Mouse (Mus musculus) embryonic fibroblast, embryonic 13.5 days (primary cell): ENCODE results near the gene Kcnd3. TPM values are rescaled to one million over a fixed set of nuclear protein-coding genes. Genes with fewer than 3 reads are reported as not detected.

Source experiments
- H3K27ac ChIP-seq: 2 replicates; pipeline ENCODE4 v1.5.1; 2012; ENCODE audit warnings: low read length, control low read depth, inconsistent platforms; ENCODE audit not compliant: insufficient read depth
- H3K4me1 ChIP-seq: 2 replicates; pipeline ENCODE4 v1.6.1; 2011; ENCODE audit warnings: low read length; ENCODE audit not compliant: control insufficient read depth, insufficient read depth
- H3K4me3 ChIP-seq: 2 replicates; pipeline ENCODE4 v1.5.1; 2011; ENCODE audit warnings: mild to moderate bottlenecking, control low read depth, low read length; ENCODE audit not compliant: insufficient read depth
- CTCF ChIP-seq: IDR thresholded peaks from 2 replicates; pipeline ENCODE4 v1.5.1; 2011; ENCODE audit warnings: mild to moderate bottlenecking, control low read depth, low read length, moderate library complexity, borderline replicate concordance; ENCODE audit not compliant: insufficient read depth
- POLR2A ChIP-seq: IDR thresholded peaks from 2 replicates; pipeline ENCODE4 v1.6.1; 2011; ENCODE audit warnings: low read depth, mild to moderate bottlenecking, control low read depth, low read length, moderate library complexity
- polyA plus RNA-seq: library from polyadenylated mRNA; stranded (reverse); fragments of >200 nt; gene quantifications from 2 replicates; pipeline ENCODE4 v1.2.4, GENCODE M21; 2011; ENCODE audit warnings: low read depth; ENCODE audit not compliant: missing spikeins, insufficient read length

Kcnd3 gene
- polyA plus RNA-seq, 1 experiment, result 0.25 TPM

- TF ChIP-seq CTCF, result no peak
- TF ChIP-seq POLR2A, result no peak
- Histone ChIP-seq H3K4me3 (no peak overlapping the region), H3K4me1 (no peaks in the 10 kb centered on the region), H3K27ac (no peak overlapping the region)
Measured at GRCm38 (mm10) chr3:105489607-105490006, 37.5 kb downstream of the Kcnd3 start.

- Histone ChIP-seq H3K4me1 (no peaks in the 10 kb centered on the region), H3K27ac (no peak overlapping the region), H3K4me3 (no peak overlapping the region)
- TF ChIP-seq CTCF (no peak), POLR2A (no peak)
Measured at GRCm38 (mm10) chr3:105494886-105495285, 42.8 kb downstream of the Kcnd3 start.

GRCm38 (mm10) chr3:105496216-105496615 is 44.1 kb downstream of the Kcnd3 start:
- Histone ChIP-seq H3K27ac (no peak overlapping the region), H3K4me3 (no peak overlapping the region), H3K4me1 (no peaks in the 10 kb centered on the region)
- no peak for TF ChIP-seq CTCF
- no peak for TF ChIP-seq POLR2A

GRCm38 (mm10) chr3:105496935-105497334 is 44.8 kb downstream of the Kcnd3 start:
- H3K4me1 ChIP-seq, result no peaks in the 10 kb centered on the region
- H3K27ac ChIP-seq, result no peak overlapping the region
- TF ChIP-seq CTCF, result no peak
- no peak for TF ChIP-seq POLR2A
- no peak overlapping the region for H3K4me3 ChIP-seq

GRCm38 (mm10) chr3:105501071-105501470 is 48.9 kb downstream of the Kcnd3 start:
- no peak overlapping the region for H3K4me3 ChIP-seq
- no peaks in the 10 kb centered on the region for H3K4me1 ChIP-seq
- TF ChIP-seq POLR2A, result no peak
- no peak for TF ChIP-seq CTCF

GRCm38 (mm10) chr3:105504272-105504671 is 52.1 kb downstream of the Kcnd3 start:
- no peak overlapping the region for H3K27ac ChIP-seq
- H3K4me1 ChIP-seq, result no peaks in the 10 kb centered on the region
- TF ChIP-seq CTCF (no peak), POLR2A (no peak)
- H3K4me3 ChIP-seq, result no peak overlapping the region

More at GRCm38 (mm10) chr3:105501071-105501470, 48.9 kb downstream of the Kcnd3 start:
- H3K27ac ChIP-seq, result no peak overlapping the region

GRCm38 (mm10) chr3:105505161-105505872 is 53.2 kb downstream of the Kcnd3 start:
- Histone ChIP-seq H3K4me1 (no peaks in the 10 kb centered on the region), H3K27ac (no peak overlapping the region), H3K4me3 (no peak overlapping the region)
- TF ChIP-seq CTCF, result no peak
- TF ChIP-seq POLR2A, result no peak

- Histone ChIP-seq H3K27ac (no peak overlapping the region), H3K4me3 (no peak overlapping the region), H3K4me1 (no peaks in the 10 kb centered on the region)
- TF ChIP-seq POLR2A (no peak), CTCF (no peak)
Measured at GRCm38 (mm10) chr3:105505873-105506170, 53.7 kb downstream of the Kcnd3 start.

- no peak overlapping the region for H3K27ac ChIP-seq
- TF ChIP-seq CTCF (no peak), POLR2A (no peak)
- H3K4me1 ChIP-seq, result no peaks in the 10 kb centered on the region
- no peak overlapping the region for H3K4me3 ChIP-seq
Measured at GRCm38 (mm10) chr3:105506592-105506991, 54.5 kb downstream of the Kcnd3 start.

GRCm38 (mm10) chr3:105509321-105509720 is 57.2 kb downstream of the Kcnd3 start:
- no peak for TF ChIP-seq POLR2A
- no peak for TF ChIP-seq CTCF
- Histone ChIP-seq H3K27ac (no peak overlapping the region), H3K4me1 (no peaks in the 10 kb centered on the region), H3K4me3 (no peak overlapping the region)
